Mouse (Mus musculus) G1E (cell line): ENCODE measurements around the gene Rarg.

Experiments
- CTCF ChIP-seq: IDR thresholded peaks from 2 replicates; pipeline ENCODE4 v1.5.1; 2012; ENCODE audit warnings: low read depth, low read length, inconsistent platforms, mixed read lengths
- GATA1 ChIP-seq: IDR thresholded peaks from 2 replicates; pipeline ENCODE4 v1.6.1; 2012; ENCODE audit warnings: borderline replicate concordance, low read length, inconsistent platforms, mixed read lengths
- POLR2AphosphoS5 ChIP-seq: IDR thresholded peaks from 2 replicates; pipeline ENCODE4 v1.6.1; 2012; ENCODE audit warnings: low read depth, low read length, inconsistent platforms; ENCODE audit not compliant: insufficient replicate concordance

- TF ChIP-seq CTCF (no peak), GATA1 (no peak), POLR2AphosphoS5 (no peak)
Observed at GRCm38 (mm10) chr15:102232764-102233163, 24.6 kb downstream of the Rarg start.
